Mouse (Mus musculus) gastrocnemius, postnatal 10 days (tissue): ENCODE results near the gene Olfr316. TPM values are rescaled to one million over a fixed set of nuclear protein-coding genes. Genes with fewer than 3 reads are reported as not detected.
A peak's percentile ranks its signal among the peaks of the same experiment; 100 is the strongest.
"Not testable (repeated sequence)": the region's sequence is repeated elsewhere in the genome, so short reads cannot be mapped to it uniquely, and the experiment has no call there.

Experiments
- DNase-seq: peaks from one replicate; pipeline ENCODE4 v3.0.0; 2021; ENCODE audit warnings: mixed read lengths
- long read RNA-seq, 2 experiments: library from polyadenylated mRNA; stranded (forward); transcript quantifications; one replicate each; pipeline ENCODE4 v2.0.0; 2021
- total RNA-seq, 2 experiments: library from RNA; stranded (reverse); gene quantifications; 2 replicates each; pipeline ENCODE4 v1.2.3; 2021

Olfr316 gene
- not detected for total RNA-seq
- long read RNA-seq, experiment 1, result 0 reads
- long read RNA-seq, experiment 2, result 0 reads

DNA sequence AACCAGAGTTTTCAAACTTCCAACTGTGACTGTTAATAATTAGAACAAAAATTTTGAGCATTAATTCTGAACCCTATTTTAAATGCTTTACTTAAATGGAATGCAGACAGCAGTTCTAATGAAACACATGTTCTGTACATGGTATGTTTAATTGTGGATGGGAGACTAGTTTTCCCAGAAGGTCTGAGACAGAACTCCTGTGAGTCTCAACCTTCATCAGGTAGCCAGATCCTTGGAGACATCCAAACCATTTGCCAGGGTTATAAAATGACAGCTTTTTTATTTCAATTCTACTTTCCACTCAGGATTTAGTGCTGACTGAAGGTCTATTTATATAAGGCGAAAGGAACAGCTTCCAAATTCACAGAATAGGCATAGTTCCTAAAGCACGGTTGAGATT, at the start of gene Olfr316:
TSS of gene Olfr316 (plus strand) at position 301 of the 400 bp plus-strand sequence.
- DNase-seq, result no peak

DNA sequence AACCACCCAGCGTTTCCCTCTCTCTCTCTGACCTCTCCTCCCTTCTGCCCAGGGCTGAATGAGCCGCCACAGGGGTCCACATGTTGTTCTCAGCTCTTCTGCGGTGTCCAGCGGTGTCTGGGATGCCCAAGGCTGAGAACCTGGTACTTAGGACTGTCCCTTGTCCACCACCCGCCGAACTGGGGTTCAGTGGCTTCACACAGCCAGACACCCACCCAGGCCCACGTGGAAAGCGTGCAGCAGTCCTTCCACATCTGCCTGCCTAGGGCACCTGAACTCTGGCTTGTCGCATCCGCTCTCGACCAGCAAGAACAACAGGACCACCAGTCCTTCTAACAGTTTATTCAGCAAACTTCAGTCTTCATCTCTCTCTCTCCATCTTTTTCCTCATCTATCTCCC, 43.4 kb upstream of the Olfr316 start:
- DNase-seq, result no peak

DNA sequence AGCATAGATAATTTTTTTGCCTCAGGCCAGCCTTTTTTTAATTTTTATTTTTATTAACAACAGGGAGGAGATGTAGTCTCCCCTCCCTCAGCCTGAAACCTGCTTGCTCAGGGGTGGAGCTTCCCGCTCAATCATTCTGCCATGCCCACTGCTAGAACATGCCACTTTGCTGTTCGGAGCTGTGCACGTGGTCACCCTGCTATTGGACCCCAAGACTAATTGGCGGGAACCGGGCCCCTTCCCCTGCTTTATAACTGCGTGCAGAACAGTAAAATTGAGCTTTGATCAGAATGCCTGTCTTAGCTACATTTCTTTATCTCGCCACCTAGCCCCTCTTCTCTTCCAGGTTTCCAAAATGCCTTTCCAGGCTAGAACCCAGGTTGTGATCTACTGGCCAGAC, 34.8 kb upstream of the Olfr316 start:
- DNase-seq, result not testable (repeated sequence)

DNA sequence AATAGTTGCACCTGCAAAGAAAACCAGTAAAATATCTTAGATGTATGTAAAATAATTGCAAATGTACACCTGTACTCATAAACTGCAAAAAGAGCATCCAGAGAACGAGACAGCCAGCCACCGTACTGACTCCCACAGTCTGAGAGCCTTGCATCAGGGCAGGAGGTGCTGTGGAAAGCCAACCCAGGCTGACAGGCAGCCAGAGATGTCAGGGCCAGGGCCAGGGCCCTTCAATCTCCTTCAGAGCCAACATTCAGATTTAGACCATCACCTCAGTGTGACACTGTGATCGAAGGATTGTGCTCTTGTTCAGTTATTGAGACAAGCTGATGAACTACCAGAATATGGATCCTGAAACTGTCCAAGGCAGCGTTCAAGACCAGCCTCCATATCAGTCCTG, 32.8 kb upstream of the Olfr316 start:
- DNase-seq, result no peak

DNA sequence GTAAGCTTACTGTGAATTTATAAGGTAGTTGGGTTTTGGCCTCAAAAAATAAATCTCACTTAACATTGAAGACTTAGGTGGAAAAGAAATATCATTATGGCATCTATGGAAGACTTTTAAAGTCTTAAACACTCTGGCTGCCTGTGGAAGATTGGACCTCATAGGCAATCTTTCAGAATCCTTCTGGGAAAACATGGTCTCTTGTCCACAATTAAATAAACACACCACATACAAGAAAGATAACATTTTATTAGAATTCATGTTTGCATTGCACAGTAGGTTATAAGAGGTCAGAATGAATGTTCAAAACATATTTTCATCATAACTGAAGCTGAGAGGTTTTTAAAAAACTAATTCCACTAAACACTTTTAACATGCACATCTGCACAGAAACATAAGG, 28.6 kb upstream of the Olfr316 start, which contains the start of gene Olfr318:
TSS of gene Olfr318 (minus strand) at position 101 of the 400 bp plus-strand sequence.
- DNase-seq, result no peak

DNA sequence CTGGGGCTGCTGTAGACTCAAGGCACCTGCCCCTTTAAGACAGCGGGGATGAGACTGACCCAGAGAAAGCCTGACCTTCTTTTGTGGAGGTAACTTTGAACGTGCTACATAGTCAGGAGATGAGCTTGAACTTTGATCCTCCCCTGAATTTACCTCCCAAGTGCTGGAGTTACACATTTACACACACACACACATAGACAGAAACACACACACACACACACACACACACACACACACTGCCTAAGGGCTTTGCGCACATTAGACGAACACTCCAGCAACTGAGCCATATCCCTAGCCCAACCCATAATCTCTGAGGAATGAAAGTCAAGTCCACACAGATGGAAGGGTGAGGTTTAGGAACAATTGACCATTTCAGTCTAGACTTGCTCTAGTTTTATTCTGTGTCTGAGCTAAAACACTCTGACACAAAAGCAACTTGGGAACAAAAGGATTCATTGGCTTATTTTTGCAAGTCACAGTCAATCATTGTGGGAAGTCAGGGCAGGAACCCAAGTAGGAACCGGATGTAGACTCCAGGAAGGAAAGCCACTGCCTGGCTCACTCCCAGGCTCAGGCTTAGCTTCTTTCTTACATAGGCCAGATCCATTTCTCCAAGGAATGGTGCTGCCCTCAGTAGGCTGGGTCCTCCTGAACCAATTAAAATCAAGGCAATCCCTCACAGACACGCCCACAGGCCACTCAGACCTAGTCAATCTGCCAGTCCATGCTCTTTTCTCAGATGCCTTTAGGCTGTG, 24.5 kb upstream of the Olfr316 start:
- not testable (repeated sequence) for DNase-seq

DNA sequence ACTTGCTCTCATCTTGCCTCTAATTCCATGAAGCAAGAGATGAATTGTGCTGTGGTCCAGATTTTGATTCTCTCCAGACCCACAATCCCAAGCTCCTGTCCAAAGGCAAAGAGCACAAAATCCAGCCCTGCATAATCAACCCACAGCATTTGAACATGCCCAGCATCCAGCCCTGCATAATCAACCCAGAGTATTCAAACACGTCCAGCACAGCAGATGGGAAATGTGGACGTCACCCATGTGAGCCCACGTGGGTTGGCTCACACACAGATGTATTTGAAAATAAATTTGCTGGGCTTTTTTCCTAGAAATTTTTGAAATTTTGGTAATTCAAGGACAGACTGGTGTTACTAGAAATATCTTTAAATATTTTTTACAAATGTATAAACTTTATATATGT, 19.2 kb upstream of the Olfr316 start:
- no peak for DNase-seq

DNA sequence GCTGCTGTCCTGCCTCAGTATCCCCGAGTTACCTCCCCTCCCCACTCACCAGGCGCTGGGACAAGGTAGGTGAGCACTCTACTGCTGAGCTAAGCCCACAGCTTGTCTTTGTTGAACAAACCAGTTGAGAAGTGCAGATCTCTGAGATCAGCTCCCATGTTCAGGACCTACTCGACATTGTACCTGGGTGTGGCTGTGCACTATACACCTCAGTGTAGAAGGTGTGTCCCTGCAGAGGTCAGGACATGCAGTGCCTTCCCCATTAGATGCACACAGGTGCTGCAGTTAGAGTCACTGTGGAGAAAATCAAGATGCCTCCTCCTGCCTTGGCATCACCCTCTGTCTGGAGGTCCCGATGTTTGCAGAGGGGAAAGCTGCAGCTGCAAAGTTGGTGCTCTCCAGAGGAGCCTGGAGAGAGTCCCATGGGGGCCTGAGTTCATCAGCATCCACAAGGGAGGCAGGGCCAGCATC, 13.7 kb upstream of the Olfr316 start, which contains the start of gene Olfr317:
TSS of gene Olfr317 (minus strand) at position 421 of the 471 bp plus-strand sequence.
- DNase-seq, result no peak

DNA sequence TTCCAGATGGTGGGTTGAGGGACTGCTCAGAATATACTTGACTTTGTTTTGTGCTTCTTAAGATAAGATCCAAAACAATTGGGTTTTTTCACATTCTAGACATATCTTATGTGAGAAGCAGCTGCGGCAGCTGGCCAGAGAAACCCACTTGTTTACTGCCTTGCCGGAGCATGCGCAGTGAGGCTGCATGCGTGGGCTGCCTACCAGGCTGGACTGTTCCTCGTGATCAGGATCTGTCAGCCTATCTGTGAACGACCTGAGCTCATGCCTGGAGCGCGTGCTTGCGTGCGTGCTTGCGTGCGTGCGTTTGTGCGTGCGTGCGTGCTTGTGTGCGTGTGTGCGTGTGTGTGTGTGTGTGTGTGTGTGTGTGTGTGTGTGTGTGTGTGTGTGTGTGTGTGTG, 1.4 kb upstream of the Olfr316 start:
- not testable (repeated sequence) for DNase-seq

DNA sequence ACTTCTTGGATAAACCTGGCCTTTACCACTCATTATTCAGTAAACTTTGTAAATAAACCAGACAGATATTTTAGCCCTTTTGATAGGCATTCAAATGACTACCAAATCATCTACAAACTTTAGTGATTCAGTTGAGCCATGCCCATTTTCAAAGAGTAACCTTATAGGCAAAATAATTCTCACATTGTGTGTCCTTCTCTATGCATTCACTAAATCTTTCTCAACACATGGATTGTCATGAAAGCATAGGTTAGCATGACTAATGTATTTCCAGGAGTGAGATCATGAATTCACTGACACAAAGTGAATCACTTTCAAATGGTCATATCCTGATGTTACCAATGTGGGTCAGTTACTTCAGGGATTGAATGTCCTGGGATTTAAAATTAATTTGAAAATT, 20.4 kb downstream of the Olfr316 start, which contains the start of gene Olfr315:
TSS of gene Olfr315 (plus strand) at position 301 of the 400 bp plus-strand sequence.
- no peak for DNase-seq

DNA sequence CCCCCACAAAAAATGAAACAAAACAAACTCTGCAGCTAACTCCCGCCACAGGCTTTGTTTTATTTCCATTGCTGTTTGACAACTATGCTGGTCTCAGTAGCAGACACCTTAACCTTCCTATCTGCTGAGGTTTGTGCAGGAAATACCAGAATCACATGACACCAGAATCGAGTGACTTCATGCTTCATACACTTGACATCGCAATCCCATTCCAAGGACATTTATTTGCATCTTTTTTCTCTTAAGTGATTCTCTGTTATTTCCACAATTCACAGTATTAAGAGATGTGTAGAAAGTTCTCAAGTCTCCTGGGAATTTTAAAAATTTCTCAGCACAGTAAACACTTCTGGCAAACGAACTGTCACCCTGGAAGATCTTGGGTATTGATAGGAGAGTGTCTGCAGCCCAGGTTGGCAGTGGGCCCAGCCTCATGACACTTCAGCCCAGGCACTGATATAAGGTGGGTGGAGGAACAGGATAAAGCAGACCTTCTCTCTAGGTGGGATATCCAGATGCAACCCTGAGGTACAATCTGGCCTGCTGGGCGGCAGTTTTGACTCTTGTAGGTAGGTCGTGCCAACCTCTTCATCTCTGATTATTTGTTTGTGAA, 30.1 kb downstream of the Olfr316 start, which contains the start of gene Olfr314:
TSS of gene Olfr314 (plus strand) at position 473 of the 610 bp plus-strand sequence.
- no peak for DNase-seq

DNA sequence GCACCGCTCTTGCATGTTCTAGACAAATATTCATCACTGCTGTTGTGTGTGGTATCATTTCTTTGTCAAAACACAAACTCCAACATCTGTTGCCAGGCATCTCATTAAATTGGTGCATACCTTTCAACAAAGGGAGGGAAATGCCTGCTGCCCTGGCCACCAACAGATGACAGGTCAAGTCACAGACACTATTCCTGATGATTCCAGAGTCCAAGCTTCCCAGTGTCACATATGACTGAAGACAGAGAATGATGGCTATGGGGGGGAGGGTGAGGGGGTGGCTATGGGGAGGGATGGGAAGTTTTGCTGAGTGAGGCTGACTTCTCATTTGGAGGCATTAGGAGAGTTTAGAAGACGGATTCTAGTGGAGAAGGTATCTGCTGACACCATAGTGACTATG, 31.6 kb downstream of the Olfr316 start:
- DNase-seq, result no peak

DNA sequence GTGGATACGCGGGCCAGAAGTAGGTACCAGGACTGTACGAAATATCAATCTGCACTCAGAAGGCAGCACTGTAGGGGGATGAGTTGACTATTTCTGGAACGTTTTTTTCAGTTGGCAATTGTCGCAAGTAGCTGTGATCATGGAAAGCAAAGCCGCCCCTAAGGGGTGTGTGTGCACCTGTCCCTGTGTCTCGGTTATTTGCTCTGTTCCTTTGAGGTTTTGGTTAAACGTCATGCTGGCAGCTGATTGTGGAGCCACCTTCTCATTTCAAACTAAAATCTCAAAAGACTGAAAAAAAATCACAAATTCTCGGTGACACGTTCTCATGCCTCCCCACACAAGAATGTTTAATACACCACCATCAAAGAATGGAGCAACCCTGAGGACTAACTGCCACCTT, 35.1 kb downstream of the Olfr316 start:
- DNase-seq, result no peak

DNA sequence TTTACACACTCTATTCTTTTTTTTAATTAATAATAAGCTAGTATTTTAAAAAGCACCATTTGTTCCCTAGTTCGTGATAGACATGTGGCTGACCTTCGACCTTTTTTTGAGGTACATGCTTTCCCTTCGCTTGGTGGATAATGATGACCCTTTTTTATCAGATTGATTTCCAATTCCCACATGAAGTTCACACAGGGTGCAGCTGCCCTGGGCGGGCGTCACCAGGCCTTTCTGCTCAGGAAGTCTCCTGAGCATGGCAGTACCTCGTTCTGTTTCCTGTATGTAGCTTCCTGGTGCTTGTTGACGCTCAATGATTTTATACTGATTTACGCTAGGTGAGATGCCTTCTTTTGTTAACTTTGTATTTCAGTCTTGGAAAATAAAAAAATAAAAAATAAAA, 35.8 kb downstream of the Olfr316 start:
- no peak for DNase-seq

DNA sequence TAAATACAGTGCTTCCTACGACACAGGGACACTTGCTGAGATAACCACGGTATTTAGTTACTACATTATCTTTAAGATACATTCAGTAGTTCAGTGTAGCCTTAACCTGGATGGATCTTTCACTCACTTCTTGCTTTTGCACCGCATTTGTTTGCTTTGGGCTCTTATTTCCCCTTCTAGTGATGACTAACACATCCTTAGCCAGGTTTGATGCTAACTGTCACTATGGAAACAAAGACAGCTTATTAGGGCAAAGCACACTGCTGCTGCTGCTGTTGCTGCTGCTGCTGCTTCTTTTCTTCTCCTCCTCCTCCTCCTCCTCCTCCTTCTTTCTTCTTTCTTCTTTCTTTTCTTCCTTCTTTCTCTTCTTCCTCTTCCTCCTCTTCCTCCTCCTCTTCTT, 37.0 kb downstream of the Olfr316 start:
- no peak for DNase-seq

DNA sequence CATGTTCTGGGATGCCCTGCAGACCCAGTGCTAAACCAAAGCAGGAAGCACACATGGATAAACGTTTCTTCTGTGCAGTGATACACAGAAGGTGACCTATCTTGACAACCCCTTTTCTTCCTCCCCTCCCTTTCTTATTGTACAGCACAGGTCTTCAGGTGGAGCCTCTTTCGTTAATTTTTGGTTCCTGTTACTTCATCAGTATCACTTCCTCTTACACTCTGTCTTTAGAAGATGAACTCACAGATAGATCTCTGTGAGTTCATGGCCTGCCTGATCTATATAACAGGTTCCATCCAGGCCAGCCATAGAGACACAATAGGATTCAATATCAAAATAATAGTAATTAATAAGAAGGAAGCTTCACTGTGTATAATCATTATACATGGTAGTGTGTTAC, 37.5 kb downstream of the Olfr316 start:
- DNase-seq, result no peak

DNA sequence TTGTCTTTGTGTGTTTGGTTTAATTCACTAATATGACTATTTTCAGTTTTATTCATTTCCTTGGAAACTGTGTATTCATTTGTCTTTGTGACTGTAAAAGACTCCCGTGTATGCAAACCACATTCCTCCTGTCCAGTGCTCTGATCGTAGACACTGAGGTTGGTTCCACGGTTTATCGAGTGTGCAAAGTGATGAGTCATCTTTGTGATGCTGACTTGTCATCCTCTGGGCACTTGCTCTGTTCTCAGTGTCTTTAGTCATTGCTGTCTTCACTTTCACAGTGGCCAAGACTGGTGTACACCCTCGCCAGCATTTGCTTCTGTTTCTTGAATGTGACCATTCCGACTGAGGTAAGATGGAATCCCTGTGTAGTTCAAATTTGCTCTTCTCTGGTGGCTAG, 38.1 kb downstream of the Olfr316 start:
- DNase-seq, result no peak

DNA sequence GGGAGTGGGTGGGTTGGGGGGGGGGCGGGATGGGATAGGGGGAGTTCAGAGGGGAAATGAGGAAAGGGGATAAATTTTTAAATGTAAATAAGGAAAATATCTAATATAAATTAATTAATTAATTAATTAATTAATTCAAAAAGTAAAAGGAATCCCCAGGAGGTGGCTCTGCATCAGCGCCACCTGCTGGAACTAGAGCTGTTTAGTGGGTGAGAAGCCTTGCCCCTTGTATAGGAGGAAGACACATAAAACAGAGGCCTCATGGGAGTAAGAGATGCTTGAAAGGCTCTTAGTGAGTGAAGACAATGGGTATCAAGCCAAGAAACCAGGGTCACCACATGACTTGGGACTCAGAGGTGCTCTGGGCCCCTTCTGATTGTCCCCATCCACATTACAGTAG, 43.3 kb downstream of the Olfr316 start:
- no peak for DNase-seq

DNA sequence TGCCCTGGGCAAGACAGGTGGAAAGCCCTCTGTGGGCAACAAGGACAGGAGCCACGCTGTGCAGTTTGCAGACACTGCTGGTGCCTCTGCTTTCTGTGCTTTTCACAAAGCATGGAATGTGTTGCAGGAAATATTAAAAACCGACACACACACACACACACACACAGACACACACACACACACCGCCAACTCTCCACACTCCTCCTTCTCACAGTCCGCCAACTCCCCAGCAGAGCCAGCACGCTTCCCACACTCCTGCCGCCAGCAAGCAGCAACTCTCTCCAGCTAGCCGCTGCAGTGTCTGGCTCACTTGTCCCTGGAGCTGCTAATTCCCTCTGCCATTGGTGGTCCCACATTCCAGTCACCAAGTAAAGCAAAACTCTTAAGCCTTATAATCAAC, 44.3 kb downstream of the Olfr316 start:
- DNase-seq, result peak; percentile 14

DNA sequence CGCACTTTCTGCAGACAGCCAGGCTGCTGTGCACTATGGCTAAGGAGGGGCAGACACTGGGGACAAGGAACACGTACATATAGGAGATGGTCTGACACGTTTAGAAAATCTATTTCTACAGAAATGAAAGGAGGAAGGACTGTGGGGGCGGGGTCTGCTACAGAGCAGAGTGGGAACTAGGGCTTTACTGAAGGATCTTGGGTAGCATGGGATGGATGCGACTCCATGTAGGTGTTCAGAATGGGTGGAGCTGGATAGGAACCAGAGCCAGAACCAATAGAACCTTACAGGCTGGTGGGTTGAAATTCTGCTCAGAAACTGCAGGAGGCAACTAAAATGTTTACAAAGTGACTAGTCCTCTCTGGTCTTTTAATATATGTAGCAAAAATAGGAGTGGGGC, 47.2 kb downstream of the Olfr316 start:
- DNase-seq, result no peak

DNA sequence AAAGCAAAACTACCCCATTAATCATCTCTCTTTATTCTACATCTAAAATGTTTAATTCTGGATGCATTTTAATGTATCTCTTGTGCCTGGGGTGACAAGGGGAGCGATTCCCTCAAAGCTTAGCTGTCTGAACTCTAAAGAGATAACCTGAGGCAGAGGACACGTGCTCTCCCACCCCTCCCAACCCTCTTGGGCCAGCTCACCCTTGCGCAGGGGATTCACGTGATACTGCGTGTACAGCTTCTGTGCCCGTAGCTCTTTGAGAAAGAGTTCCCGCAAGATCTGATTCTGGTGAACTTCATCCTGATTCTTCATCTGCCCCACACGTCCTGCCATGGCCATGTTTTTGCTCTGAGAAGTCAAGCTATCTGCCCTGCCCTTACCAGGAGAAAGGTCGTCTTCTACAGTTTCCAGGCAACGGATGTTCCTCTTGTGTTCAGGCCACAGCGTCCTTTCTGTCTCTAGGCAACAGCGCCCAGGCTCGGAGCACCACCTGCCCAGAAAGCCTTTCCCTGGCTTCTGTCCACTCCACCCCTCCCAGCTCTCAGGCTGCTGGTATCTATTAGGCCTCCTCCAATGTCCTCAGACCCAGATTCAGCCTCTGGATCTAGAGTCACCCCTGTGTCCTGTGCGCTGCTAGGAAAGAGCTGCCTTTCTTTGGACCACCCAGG, 49.2 kb downstream of the Olfr316 start, which contains the start of gene Fam183b:
TSS of gene Fam183b (minus strand) at position 403 of the 671 bp plus-strand sequence.
- DNase-seq, result no peak

DNA sequence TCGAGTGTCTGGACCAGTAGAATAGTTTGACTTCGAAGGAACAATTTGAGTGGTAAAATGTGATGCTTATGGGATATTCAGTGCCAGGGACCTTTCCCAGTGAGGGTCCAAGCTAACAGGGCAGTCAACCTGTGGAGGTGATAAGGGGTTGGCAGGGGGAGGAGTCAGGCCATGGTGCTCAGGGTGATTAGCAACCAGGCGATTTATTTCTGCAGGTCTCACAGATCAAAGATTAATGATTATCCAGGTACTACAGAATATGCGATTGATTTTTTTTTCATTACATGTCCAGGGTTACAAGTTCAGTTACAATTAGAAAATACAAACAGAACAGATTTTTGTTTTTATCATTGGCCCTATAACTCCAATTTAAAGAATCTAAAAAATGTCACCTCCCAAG, 51.3 kb downstream of the Olfr316 start:
- no peak for DNase-seq

DNA sequence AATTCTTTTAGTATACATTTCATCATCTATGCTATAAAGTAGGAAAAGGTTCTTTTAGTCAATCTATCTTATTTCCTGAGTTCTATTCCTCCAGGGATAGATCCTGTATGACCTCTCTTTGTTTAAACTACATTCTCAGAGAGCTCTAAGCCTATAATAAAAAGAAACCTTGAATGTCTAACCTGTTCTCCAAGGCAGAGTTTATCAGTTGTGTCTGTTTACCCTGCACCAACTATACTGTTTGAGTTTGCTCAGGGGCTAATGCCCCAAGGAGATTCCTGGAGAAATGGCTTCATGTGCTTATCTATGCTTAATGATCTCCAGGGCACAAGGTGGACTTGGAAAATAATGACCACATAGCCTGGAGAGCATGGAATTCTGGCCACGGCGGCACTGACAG, 51.9 kb downstream of the Olfr316 start:
- DNase-seq, result no peak
